Mouse (Mus musculus): ENCODE results near the gene Dpf1. TPM values are rescaled to one million over a fixed set of nuclear protein-coding genes. Genes with fewer than 3 reads are reported as not detected.

Gene Dpf1
- polyA plus RNA-seq, 1 experiment: 0.06 TPM

GRCm38 (mm10) chr7:29367166-29368003, 63.6 kb downstream of the Dpf1 start:
- Histone ChIP-seq H3K4me3 (ENCODE audit: extremely low read depth, insufficient read depth, insufficient read length) (no peak overlapping the region), H3K27me3 (ENCODE audit: control insufficient read depth, insufficient read depth, low read length) (no peaks in the 10 kb centered on the region), H3K27ac (ENCODE audit: insufficient read depth, low read length) (no peak overlapping the region), H3K36me3 (ENCODE audit: control insufficient read depth, insufficient read depth, low read length) (peaks cover 4% of the 10 kb centered on the region), H3K4me1 (ENCODE audit: control insufficient read depth, insufficient read depth, insufficient read length) (no peaks in the 10 kb centered on the region)
- WGBS: 92% methylated on average over 13 of the region's 13 CpGs
- TF ChIP-seq CTCF (IDR thresholded peaks at IDR 0.05; ENCODE audit: extremely low read depth, insufficient read depth, insufficient read length, insufficient replicate concordance) (no peak), POLR2A (IDR thresholded peaks at IDR 0.05; ENCODE audit: low read depth, low read length) (no peak)
- DNase-seq (ENCODE audit: low read depth in 1 of 2, low spot score in 2 of 2): no peak

Other genes with a start within 250 kb of the Dpf1 start
- gene Ryr1, start 178.8 kb upstream of the Dpf1 start, polyA plus RNA-seq (2012; rRNA removed): 0.27 TPM in 2 replicates
- 16.4 and 22.5 TPM in 2 replicates for gene Rasgrp4, start 169.1 kb upstream of the Dpf1 start, polyA plus RNA-seq (2012; rRNA removed)
- gene Fam98c, start 147.7 kb upstream of the Dpf1 start, polyA plus RNA-seq (2012; rRNA removed): 40.3 and 44.4 TPM in 2 replicates
- gene Ggn, start 133.7 kb upstream of the Dpf1 start, polyA plus RNA-seq (2012; rRNA removed): 0.52 and 0.84 TPM in 2 replicates
- 1.4 and 1.6 TPM in 2 replicates for gene Spred3, start 133.5 kb upstream of the Dpf1 start, polyA plus RNA-seq (2012; rRNA removed)
- 82.0 and 91.1 TPM in 2 replicates for gene Psmd8, start 123.2 kb upstream of the Dpf1 start, polyA plus RNA-seq (2012; rRNA removed)
- 1.6 and 2.0 TPM in 2 replicates for gene Catsperg1, start 89.9 kb upstream of the Dpf1 start, polyA plus RNA-seq (2012; rRNA removed)
- 34.3 and 43.5 TPM in 2 replicates for gene Kcnk6, start 71.4 kb upstream of the Dpf1 start, polyA plus RNA-seq (2012; rRNA removed)
- 74.2 and 97.6 TPM in 2 replicates for gene Yif1b, start 65.6 kb upstream of the Dpf1 start, polyA plus RNA-seq (2012; rRNA removed)
- 0.51 and 1.0 TPM in 2 replicates for gene 2200002D01Rik, start 55.5 kb upstream of the Dpf1 start, polyA plus RNA-seq (2012; rRNA removed)
- 69.7 and 88.3 TPM in 2 replicates for gene Spint2, start 22.0 kb upstream of the Dpf1 start, polyA plus RNA-seq (2012; rRNA removed)
- 27.3 and 62.6 TPM in 2 replicates for gene Ppp1r14a, start 14.6 kb upstream of the Dpf1 start, polyA plus RNA-seq (2012; rRNA removed)
- 30.3 and 47.5 TPM in 2 replicates for gene Sipa1l3, start 214.7 kb downstream of the Dpf1 start, polyA plus RNA-seq (2012; rRNA removed)

Measured in spleen, adult 2 months (tissue).